Mouse (Mus musculus) hindbrain, embryonic 11.5 days (tissue): Measurements from ENCODE around the gene Gm9767. TPM values are rescaled to one million over a fixed set of nuclear protein-coding genes. Genes with fewer than 3 reads are reported as not detected.

Experiments used
- ATAC-seq: fragments of 200-750 bp; cut with Nextera tagmentation; 2 replicates; pipeline ENCODE4 v1.8.0; 2017; ENCODE audit warnings: mild to moderate bottlenecking, moderate TSS enrichment, moderate library complexity; ENCODE audit not compliant: low FRiP score
- DNase-seq: peaks from one replicate; pipeline ENCODE4 v3.0.0-alpha.2; 2015; ENCODE audit warnings: low spot score
- H3K27ac ChIP-seq: fragments of 300-500 bp; sonication (generic); 2 replicates; pipeline ENCODE4 v1.5.1; 2014; ENCODE audit warnings: mild to moderate bottlenecking, low read depth, low read length
- H3K27me3 ChIP-seq: fragments of 300-500 bp; sonication (generic); 2 replicates; pipeline ENCODE4 v1.6.1; 2014; ENCODE audit warnings: mild to moderate bottlenecking, low read length, moderate library complexity, mixed read lengths; ENCODE audit not compliant: control insufficient read depth, insufficient read depth
- H3K36me3 ChIP-seq: fragments of 300-500 bp; sonication (generic); 2 replicates; pipeline ENCODE4 v1.6.1; 2014; ENCODE audit warnings: mild to moderate bottlenecking, low read length, moderate library complexity, mixed read lengths; ENCODE audit not compliant: control insufficient read depth, insufficient read depth
- H3K4me1 ChIP-seq: fragments of 300-500 bp; sonication (generic); replicated peaks from 2 replicates; pipeline ENCODE4 v1.6.1; 2014; ENCODE audit warnings: low read length, mixed read lengths; ENCODE audit not compliant: control insufficient read depth, insufficient read depth
- H3K4me2 ChIP-seq: fragments of 300-500 bp; sonication (generic); replicated peaks from 2 replicates; pipeline ENCODE4 v1.6.1; 2014; ENCODE audit warnings: mild to moderate bottlenecking, low read depth, low read length
- H3K4me3 ChIP-seq: fragments of 300-500 bp; sonication (generic); 2 replicates; pipeline ENCODE4 v1.5.1; 2014; ENCODE audit warnings: low read depth, low read length
- H3K9ac ChIP-seq: fragments of 300-500 bp; sonication (generic); 2 replicates; pipeline ENCODE4 v1.6.1; 2014; ENCODE audit warnings: low read depth, low read length
- H3K9me3 ChIP-seq: fragments of 300-500 bp; sonication (generic); 2 replicates; pipeline ENCODE4 v1.6.1; 2016; ENCODE audit warnings: low read length; ENCODE audit not compliant: control insufficient read depth
- WGBS: fragments of 180-500 bp; shearing (Covaris S2); extraction: QIAGEN DNeasy Blood & Tissue Kit; methylation state at CpG from one replicate; pipeline ENCODE4 v1.1.7; 2014; 5-methylcytosine and 5-hydroxymethylcytosine counted together
- polyA plus RNA-seq: library from polyadenylated mRNA; unstranded; fragments of >200 nt; fragmentation: Nextera tagmentation; extraction: Ambion mirVana; gene quantifications from 2 replicates; pipeline ENCODE4 v1.2.1, GENCODE M21; 2014

Gene Gm9767
- polyA plus RNA-seq, 1 experiment from 2014 or later = 1.0 TPM

DNA sequence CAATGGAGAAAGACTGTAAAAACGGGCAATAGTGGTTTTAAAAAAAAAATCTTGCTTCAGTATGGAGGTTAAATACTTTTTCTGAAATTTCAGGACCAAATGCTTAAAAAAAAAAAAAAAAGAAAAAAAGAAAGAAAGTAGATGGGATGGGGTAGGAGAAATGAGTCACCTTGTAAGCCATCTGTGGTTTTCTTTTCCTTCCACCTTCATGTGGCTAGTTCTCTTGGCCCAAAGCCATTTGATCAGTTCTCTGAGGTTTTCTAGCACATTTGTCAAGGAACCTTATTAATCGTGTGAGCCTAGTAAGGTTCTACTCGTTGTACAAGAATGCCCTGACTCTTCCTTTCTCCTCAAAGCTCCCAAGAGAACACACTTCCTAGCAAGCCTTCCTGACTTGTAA is 1.6 kb downstream of the Gm9767 start:
- DNase-seq (no peak), ATAC-seq (no peak)
- H3K27me3 ChIP-seq = no peaks in the 10 kb centered on the region
- no peaks in the 10 kb centered on the region for H3K4me1 ChIP-seq
- no peaks in the 10 kb centered on the region for H3K9me3 ChIP-seq
- no peak overlapping the region for H3K4me2 ChIP-seq
- H3K36me3 ChIP-seq = no peaks in the 10 kb centered on the region
- 85% methylated on average over 3 of the region's 3 CpGs for WGBS
- H3K9ac ChIP-seq = no peak overlapping the region
- no peak overlapping the region for H3K27ac ChIP-seq
- H3K4me3 ChIP-seq = no peak overlapping the region

DNA sequence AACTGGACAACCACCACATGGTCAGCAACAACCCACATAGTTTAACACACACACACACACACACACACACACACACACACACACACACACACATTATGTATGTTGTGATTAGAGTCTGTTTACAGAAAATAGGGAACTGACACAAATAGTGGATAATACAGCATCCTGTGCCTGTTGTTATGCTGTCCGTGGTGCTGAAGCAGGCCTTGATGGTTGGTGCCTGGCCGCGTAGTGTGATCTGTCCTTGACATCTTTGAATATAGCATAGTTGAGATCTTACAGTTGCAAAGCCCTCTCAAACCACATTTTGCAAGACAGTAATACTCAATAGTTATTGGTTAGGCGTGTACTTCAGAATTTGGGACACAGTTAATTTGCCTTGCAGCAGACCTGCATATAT is 4.0 kb downstream of the Gm9767 start:
- no peaks in the 10 kb centered on the region for H3K36me3 ChIP-seq
- H3K4me1 ChIP-seq = no peaks in the 10 kb centered on the region
- no peak overlapping the region for H3K4me3 ChIP-seq
- DNase-seq (peak; percentile 41), ATAC-seq (no peak)
- H3K9me3 ChIP-seq = no peaks in the 10 kb centered on the region
- H3K27me3 ChIP-seq = no peaks in the 10 kb centered on the region
- H3K4me2 ChIP-seq = no peak overlapping the region
- WGBS = 60% methylated on average over 4 of the region's 4 CpGs
- no peak overlapping the region for H3K9ac ChIP-seq
- H3K27ac ChIP-seq = no peak overlapping the region

DNA sequence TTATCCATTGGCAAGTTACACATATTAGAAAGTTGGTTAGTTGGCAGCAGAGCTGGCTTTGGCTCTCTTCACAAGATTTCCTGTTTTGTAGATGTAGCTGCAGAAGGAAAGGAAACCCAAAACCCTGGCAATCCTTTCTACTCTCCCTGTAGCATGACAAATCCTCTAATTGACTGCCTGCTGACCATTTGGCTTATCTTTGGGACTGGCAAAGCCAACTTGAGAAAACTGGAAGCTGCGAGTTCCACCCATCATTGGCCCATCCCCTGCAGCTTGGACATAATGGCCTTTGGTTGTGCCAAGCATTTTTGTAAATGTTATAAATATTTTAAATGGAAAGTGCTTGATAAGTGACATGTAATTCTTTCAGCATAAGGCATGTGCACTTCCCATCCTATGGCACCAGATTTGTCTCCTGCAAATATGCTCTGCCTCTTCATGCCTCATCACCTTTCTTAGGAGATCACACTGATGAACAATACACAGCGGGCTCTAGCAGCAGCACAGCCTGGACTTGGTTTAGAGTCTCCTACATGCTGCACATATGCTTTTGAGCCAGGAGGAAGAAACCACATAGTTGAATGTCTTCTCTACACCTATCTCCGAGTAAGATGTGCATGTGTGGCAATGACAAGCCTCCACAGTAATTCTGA is 25.4 kb downstream of the Gm9767 start:
- 82% methylated on average over 3 of the region's 3 CpGs for WGBS
- no peaks in the 10 kb centered on the region for H3K36me3 ChIP-seq
- DNase-seq = no peak
- no peak overlapping the region for H3K27ac ChIP-seq
- no peak overlapping the region for H3K9ac ChIP-seq
- H3K27me3 ChIP-seq = no peaks in the 10 kb centered on the region
- no peak for ATAC-seq
- no peaks in the 10 kb centered on the region for H3K4me1 ChIP-seq
- H3K4me2 ChIP-seq = no peak overlapping the region
- H3K4me3 ChIP-seq = no peak overlapping the region
- no peaks in the 10 kb centered on the region for H3K9me3 ChIP-seq

DNA sequence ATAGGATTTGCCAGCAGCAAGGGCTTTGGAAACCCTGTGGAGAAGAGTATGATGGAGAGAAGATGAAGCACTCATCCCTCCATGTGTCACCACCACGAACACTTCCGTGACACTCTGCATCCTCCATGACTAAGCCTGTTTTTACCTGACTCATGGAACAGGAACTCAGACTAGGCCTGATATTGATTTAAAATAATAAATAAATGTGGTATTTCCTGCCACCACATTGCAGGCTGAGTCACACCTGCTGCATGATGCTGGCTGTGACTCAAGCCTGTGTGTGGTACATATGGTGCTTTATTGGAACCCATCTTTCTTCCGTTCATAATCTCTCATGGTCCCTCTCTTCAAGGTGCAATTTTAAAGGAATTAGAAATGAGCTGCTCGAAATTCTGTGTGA is 36.4 kb downstream of the Gm9767 start:
- Histone ChIP-seq H3K4me2 (no peak overlapping the region), H3K27ac (no peak overlapping the region), H3K36me3 (no peaks in the 10 kb centered on the region), H3K4me1 (no peaks in the 10 kb centered on the region), H3K9me3 (no peaks in the 10 kb centered on the region), H3K27me3 (no peaks in the 10 kb centered on the region), H3K9ac (no peak overlapping the region), H3K4me3 (no peak overlapping the region)
- no peak for DNase-seq
- no peak for ATAC-seq
- WGBS = 77% methylated on average over 4 of the region's 4 CpGs

DNA sequence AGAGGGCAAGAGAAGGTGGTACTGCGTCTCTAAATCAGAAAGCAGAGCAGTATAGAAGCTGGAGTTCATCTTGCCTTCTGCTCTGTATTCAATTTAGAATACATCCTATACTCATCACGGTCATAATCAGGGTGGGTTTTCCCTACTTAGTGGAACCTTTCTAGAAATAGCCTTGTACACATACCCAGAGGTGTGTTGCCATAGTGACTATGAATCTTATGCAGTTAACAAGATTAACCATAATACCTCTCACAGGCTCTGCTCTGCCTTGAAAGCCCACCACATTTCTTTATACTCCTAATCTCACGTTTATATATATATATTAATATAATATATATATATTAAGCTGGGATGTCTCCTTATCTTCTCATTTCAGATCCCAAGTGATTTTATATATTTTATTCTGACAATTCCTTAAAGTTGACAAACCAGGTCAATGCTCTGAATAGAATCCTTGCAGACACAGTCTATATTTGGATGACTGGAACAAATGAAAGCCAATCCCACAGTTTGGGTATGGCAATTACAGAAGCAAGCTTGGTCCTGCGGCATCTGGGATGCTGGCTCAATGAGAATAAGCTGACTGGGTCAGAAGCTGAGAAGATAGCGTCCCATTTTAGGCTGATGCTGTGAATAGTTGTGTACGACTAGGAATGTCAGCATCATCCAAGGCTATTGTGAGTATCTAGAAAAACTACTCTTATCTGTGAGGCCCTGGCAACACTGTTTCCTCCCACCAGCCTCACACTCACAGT is 41.2 kb downstream of the Gm9767 start:
- no peak overlapping the region for H3K27ac ChIP-seq
- H3K27me3 ChIP-seq = no peaks in the 10 kb centered on the region
- no peaks in the 10 kb centered on the region for H3K9me3 ChIP-seq
- no peak overlapping the region for H3K4me2 ChIP-seq
- H3K9ac ChIP-seq = no peak overlapping the region
- H3K36me3 ChIP-seq = no peaks in the 10 kb centered on the region
- 88% methylated on average over 6 of the region's 6 CpGs for WGBS
- DNase-seq = no peak
- H3K4me1 ChIP-seq = no peaks in the 10 kb centered on the region
- H3K4me3 ChIP-seq = no peak overlapping the region
- no peak for ATAC-seq

DNA sequence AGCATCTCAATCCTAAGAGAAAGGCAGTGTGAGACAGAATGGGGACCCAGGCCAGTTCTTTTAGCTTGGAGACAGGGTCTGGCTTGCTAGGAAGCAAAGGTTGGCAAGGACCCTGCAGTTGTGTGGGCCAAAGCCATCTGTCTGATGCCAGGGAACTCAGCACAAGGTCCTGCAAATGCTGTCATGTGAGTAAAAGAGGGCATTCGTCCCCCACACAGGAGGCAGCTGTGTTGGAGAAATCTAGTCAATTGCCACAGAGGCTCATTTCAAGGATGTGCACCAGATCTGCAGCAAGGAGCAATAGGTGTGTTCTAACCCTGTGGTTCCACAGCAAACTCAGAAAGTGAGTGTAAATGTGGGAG is 41.7 kb downstream of the Gm9767 start:
- no peaks in the 10 kb centered on the region for H3K36me3 ChIP-seq
- no peak overlapping the region for H3K4me2 ChIP-seq
- H3K27ac ChIP-seq = no peak overlapping the region
- ATAC-seq = no peak
- no peaks in the 10 kb centered on the region for H3K9me3 ChIP-seq
- H3K9ac ChIP-seq = no peak overlapping the region
- no peaks in the 10 kb centered on the region for H3K27me3 ChIP-seq
- no peaks in the 10 kb centered on the region for H3K4me1 ChIP-seq
- H3K4me3 ChIP-seq = no peak overlapping the region
- 75% methylated on average over 1 of the region's 1 CpGs for WGBS
- no peak for DNase-seq

Other genes starting within 250 kb of the Gm9767 start
- 13.6 and 15.6 TPM in 2 replicates for gene Tmem200a, start 797 bp downstream of the Gm9767 start, polyA plus RNA-seq
- gene Samd3, start 151.5 kb downstream of the Gm9767 start, polyA plus RNA-seq = 0.37 TPM in 1 of 2 replicates, not detected in the other